Mouse (Mus musculus) left cerebral cortex, adult 6 months (tissue): Measurements from ENCODE around the gene Hist1h3g. TPM values are rescaled to one million over a fixed set of nuclear protein-coding genes. Genes with fewer than 3 reads are reported as not detected.

Experiments used
- long read RNA-seq, 2 experiments: library from polyadenylated mRNA; unstranded; transcript quantifications; one replicate each; pipeline ENCODE4 v2.0.0; 2019 to 2020
- polyA plus RNA-seq: library from polyadenylated mRNA; unstranded; fragments of <200 nt; fragmentation: Nextera tagmentation; gene quantifications from 2 replicates; pipeline ENCODE4 v1.2.3, GENCODE M21; 2021

Hist1h3g gene
- not detected in 2 replicates for polyA plus RNA-seq
- long read RNA-seq, experiment 1, partial matches to known transcripts: 0 of 1 reads
- long read RNA-seq, experiment 1, other reads (novel, unspliced or antisense): 0 of 1 reads
- long read RNA-seq, experiment 2: 0 reads

DNA sequence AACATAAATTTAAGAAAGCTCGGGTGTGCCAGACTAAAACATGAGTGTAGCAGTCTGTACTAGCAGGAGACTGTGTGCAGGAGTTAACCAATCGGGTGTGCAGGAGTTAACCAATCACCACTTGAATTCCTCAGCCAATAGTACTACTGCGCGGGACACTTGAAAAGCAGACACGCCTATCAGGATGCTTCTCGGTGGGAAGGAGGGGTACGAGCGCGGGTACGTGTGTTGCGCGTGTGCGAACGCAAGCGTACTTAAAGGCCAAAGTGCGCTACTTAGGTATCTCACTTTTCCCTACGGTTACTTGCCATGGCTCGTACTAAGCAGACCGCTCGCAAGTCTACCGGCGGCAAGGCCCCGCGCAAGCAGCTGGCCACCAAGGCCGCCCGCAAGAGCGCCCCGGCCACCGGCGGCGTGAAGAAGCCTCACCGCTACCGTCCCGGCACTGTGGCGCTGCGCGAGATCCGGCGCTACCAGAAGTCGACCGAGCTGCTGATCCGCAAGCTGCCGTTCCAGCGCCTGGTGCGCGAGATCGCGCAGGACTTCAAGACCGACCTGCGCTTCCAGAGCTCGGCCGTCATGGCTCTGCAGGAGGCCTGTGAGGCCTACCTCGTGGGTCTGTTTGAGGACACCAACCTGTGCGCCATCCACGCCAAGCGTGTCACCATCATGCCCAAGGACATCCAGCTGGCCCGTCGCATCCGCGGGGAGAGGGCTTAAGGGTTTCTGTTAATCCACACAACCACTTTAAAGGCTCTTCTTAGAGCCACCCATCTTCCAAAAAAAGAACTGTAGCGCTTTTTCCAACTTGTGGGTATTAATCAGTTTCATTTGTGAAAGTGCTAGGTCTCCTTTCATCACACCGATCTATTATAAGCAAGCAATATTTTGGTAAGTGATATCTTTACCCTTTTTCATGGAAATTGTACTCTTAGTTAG, at the start of gene Hist1h3g:
Gene Hist1h3g, plus strand, starts transcription at position 286 of the 939 bp plus-strand sequence.

DNA sequence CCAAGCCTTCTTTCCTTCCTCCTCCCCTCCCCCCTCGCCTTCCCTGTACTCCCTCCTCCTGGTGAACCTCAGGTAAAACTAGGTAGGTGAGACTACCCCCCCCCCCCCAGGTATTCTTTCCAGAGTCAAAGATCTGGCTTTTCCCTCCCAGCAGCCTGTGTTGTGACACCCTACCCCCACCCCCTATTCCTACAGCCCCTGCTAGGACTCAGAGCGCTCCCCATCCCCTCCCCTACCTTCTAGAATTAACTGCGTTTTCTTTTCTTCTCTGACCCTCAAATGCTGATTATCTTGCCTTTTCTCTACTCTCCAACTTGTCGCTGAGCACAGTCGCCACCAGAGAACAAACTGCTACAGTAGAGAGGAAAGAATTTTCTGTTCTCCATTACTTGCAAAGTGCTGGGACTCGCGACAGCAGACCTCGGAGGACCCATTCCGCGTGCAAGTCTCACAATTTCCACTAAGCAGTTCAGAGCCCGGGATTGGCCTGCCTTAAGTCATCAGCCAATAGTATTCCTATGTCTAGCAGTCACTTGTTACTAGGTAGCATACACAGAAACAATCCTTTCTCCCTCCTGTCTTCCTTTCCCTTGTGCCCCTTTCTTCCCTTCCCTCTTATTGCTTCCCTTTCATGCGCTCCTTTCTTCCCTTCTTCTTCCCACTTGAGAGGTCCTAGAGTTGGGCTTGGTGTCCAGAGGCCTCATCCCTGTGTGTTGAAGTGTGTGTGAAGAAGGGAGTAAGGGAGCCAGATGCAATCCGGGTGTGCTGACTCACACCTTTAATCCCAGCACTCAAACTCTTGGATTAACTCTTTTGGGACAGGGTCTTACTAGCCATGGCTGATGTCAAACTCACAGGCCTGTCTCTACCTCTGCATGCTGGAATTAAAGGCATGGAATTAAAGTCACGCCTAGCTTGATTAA, 46.6 kb upstream of the Hist1h3g start, which contains the start of gene Btn2a2:
Gene Btn2a2, minus strand, starts transcription at position 458 of the 923 bp plus-strand sequence.

GRCm38 (mm10) chr13:23530901-23531875, 4.0 kb upstream of the Hist1h3g start, which contains the start of gene Hist1h4h:
Hist1h4h (plus strand) TSS chr13:23531050.

GRCm38 (mm10) chr13:23533560-23534367, 1.5 kb upstream of the Hist1h3g start, which contains the start of gene Hist1h2af:
Hist1h2af (plus strand) TSS chr13:23533906.

GRCm38 (mm10) chr13:23542999-23543607, 7.9 kb downstream of the Hist1h3g start, which contains the start of gene Hist1h2bh:
Hist1h2bh (minus strand) TSS chr13:23543392.

GRCm38 (mm10) chr13:23543965-23544786, 9.0 kb downstream of the Hist1h3g start, which contains the start of gene Hist1h3f:
Hist1h3f (plus strand) TSS chr13:23544052.

GRCm38 (mm10) chr13:23551146-23551834, 16.1 kb downstream of the Hist1h3g start, which contains the start of gene Hist1h4f:
Hist1h4f (minus strand) TSS chr13:23551648.

DNA sequence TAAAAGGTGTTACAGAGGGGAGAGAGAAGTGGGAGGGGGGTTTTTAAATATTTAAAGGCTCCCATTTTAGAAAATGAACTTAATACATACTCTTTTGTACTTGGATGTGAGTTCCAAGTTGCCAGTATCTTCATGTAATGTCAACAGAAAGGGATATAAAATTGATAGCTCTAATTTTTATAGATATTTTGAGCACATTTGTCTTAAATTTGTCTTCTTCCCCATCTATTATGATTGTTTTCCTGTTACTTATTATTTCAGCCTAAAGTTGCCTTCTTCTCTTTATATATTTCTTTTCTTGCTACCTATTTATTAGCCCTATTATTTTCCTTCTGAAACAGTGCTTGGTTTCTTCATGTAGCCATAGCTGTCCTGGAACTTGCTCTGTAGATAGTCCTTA, 17.7 kb downstream of the Hist1h3g start, which contains the start of gene Hist1h1d:
Gene Hist1h1d, plus strand, starts transcription at position 301 of the 400 bp plus-strand sequence.

GRCm38 (mm10) chr13:23561883-23562659, 26.8 kb downstream of the Hist1h3g start, which contains the start of gene Hist1h3e:
Hist1h3e (minus strand) TSS chr13:23562369.

GRCm38 (mm10) chr13:23571022-23571503, 35.8 kb downstream of the Hist1h3g start, which contains the start of the genes Hist1h2ae and Hist1h2bg:
Hist1h2ae (minus strand) TSS chr13:23571220.
Hist1h2bg (plus strand) TSS chr13:23571396.

GRCm38 (mm10) chr13:23573898-23574524, 38.8 kb downstream of the Hist1h3g start, which contains the start of the genes Hist1h2bf and Hist1h2ad:
Hist1h2bf (minus strand) TSS chr13:23574196.
Hist1h2ad (plus strand) TSS chr13:23574381.

GRCm38 (mm10) chr13:23575271-23575851, 40.1 kb downstream of the Hist1h3g start, which contains the start of gene Hist1h3d:
Hist1h3d (plus strand) TSS chr13:23575763.

GRCm38 (mm10) chr13:23581408-23582218, 46.4 kb downstream of the Hist1h3g start, which contains the start of gene Hist1h4d:
Hist1h4d (plus strand) TSS chr13:23581598.

